Mouse (Mus musculus) limb, embryonic 13.5 days (tissue): ENCODE data around the gene Lrrc26. TPM values are rescaled to one million over a fixed set of nuclear protein-coding genes. Genes with fewer than 3 reads are reported as not detected.
A peak's percentile ranks its signal among the peaks of the same experiment; 100 is the strongest.

Source experiments
- ATAC-seq: fragments of 200-750 bp; cut with Nextera tagmentation; 2 replicates; pipeline ENCODE4 v1.8.0; 2017; ENCODE audit warnings: low read depth, moderate number of reproducible peaks, moderate TSS enrichment; ENCODE audit not compliant: low FRiP score
- H3K27ac ChIP-seq: fragments of 300-500 bp; sonication (generic); 2 replicates; pipeline ENCODE4 v1.5.1; 2015; ENCODE audit warnings: inconsistent platforms, mild to moderate bottlenecking, moderate library complexity
- H3K27me3 ChIP-seq: fragments of 300-500 bp; sonication (generic); 2 replicates; pipeline ENCODE4 v1.6.1; 2015; ENCODE audit warnings: mild to moderate bottlenecking, inconsistent platforms
- H3K36me3 ChIP-seq: fragments of 300-500 bp; sonication (generic); 2 replicates; pipeline ENCODE4 v1.6.1; 2015; ENCODE audit warnings: inconsistent platforms, mild to moderate bottlenecking, moderate library complexity
- H3K4me1 ChIP-seq: fragments of 300-500 bp; sonication (generic); 2 replicates; pipeline ENCODE4 v1.6.1; 2015; ENCODE audit warnings: inconsistent platforms
- H3K4me2 ChIP-seq: fragments of 300-500 bp; sonication (generic); replicated peaks from 2 replicates; pipeline ENCODE4 v1.6.1; 2015; ENCODE audit warnings: inconsistent platforms, mild to moderate bottlenecking, moderate library complexity
- H3K4me3 ChIP-seq: fragments of 300-500 bp; sonication (generic); 2 replicates; pipeline ENCODE4 v1.5.1; 2015; ENCODE audit warnings: moderate library complexity, mild to moderate bottlenecking, inconsistent platforms
- H3K9ac ChIP-seq: fragments of 300-500 bp; sonication (generic); 2 replicates; pipeline ENCODE4 v1.6.1; 2015; ENCODE audit warnings: mild to moderate bottlenecking, inconsistent platforms
- H3K9me3 ChIP-seq: fragments of 300-500 bp; sonication (generic); 2 replicates; pipeline ENCODE4 v1.6.1; 2016; ENCODE audit warnings: inconsistent platforms
- WGBS: fragments of 180-500 bp; shearing (Covaris S2); methylation state at CpG from one replicate; pipeline ENCODE4 v1.1.7; 2015; 5-methylcytosine and 5-hydroxymethylcytosine counted together
- polyA plus RNA-seq: library from polyadenylated mRNA; unstranded; fragments of >200 nt; fragmentation: Nextera tagmentation; extraction: Ambion mirVana; gene quantifications from 2 replicates; pipeline ENCODE4 v1.2.1, GENCODE M21; 2015

Lrrc26 gene
- polyA plus RNA-seq, 1 experiment from 2014 or later: not detected

GRCm38 (mm10) chr2:25333569-25333968, 43.9 kb downstream of the Lrrc26 start:
- Histone ChIP-seq H3K27me3 (no peaks in the 10 kb centered on the region), H3K4me2 (peak overlapping the region; percentile 98), H3K4me1 (peaks cover 20% of the 10 kb centered on the region), H3K9ac (peak overlapping the region; percentile 88), H3K4me3 (peak overlapping the region; percentile 92), H3K27ac (no peak overlapping the region), H3K36me3 (peaks cover 49% of the 10 kb centered on the region), H3K9me3 (no peaks in the 10 kb centered on the region)
- no peak for ATAC-seq
- WGBS: 79% methylated on average over 2 of the region's 2 CpGs

- no peaks in the 10 kb centered on the region for H3K9me3 ChIP-seq
- peaks cover 9% of the 10 kb centered on the region for H3K4me1 ChIP-seq
- no peak overlapping the region for H3K27ac ChIP-seq
- no peaks in the 10 kb centered on the region for H3K27me3 ChIP-seq
- WGBS: 96% methylated on average over 6 of the region's 6 CpGs
- no peak overlapping the region for H3K9ac ChIP-seq
- peaks cover 89% of the 10 kb centered on the region for H3K36me3 ChIP-seq
- no peak for ATAC-seq
- no peak overlapping the region for H3K4me2 ChIP-seq
- H3K4me3 ChIP-seq: no peak overlapping the region
These were observed 48.6 kb downstream of the Lrrc26 start for GRCm38 (mm10) chr2:25338303-25338702.

Other genes starting within 250 kb of the Lrrc26 start
- 75.9 and 82.9 TPM in 2 replicates for gene Nsmf, start 235.6 kb upstream of the Lrrc26 start, polyA plus RNA-seq
- gene Entpd8, start 209.6 kb upstream of the Lrrc26 start, polyA plus RNA-seq: not detected in 2 replicates
- 0.11 TPM in 1 of 2 replicates, not detected in the other for gene Noxa1, start 194.8 kb upstream of the Lrrc26 start, polyA plus RNA-seq
- 12.6 and 15.3 TPM in 2 replicates for gene Nrarp, start 109.2 kb upstream of the Lrrc26 start, polyA plus RNA-seq
- gene Tor4a, start 93.0 kb upstream of the Lrrc26 start, polyA plus RNA-seq: 4.1 and 4.8 TPM in 2 replicates
- 122 and 124 TPM in 2 replicates for gene Nelfb, start 78.4 kb upstream of the Lrrc26 start, polyA plus RNA-seq
- gene Stpg3, start 75.3 kb upstream of the Lrrc26 start, polyA plus RNA-seq: 0.11 TPM in 1 of 2 replicates, not detected in the other
- not detected in 2 replicates for gene Fam166a, start 71.2 kb upstream of the Lrrc26 start, polyA plus RNA-seq
- gene Tubb4b, start 65.2 kb upstream of the Lrrc26 start, polyA plus RNA-seq: 423 and 425 TPM in 2 replicates
- gene Slc34a3, start 55.6 kb upstream of the Lrrc26 start, polyA plus RNA-seq: not detected in 2 replicates
- not detected in 2 replicates for gene Rnf224, start 53.1 kb upstream of the Lrrc26 start, polyA plus RNA-seq
- 8.6 and 9.2 TPM in 2 replicates for gene Rnf208, start 47.7 kb upstream of the Lrrc26 start, polyA plus RNA-seq
- gene Cysrt1, start 47.5 kb upstream of the Lrrc26 start, polyA plus RNA-seq: not detected in 2 replicates
- 4.4 and 6.0 TPM in 2 replicates for gene AL732309.1, start 43.1 kb upstream of the Lrrc26 start, polyA plus RNA-seq
- gene Tmem203, start 34.5 kb upstream of the Lrrc26 start, polyA plus RNA-seq: 23.6 and 24.2 TPM in 2 replicates
- gene Tprn, start 27.3 kb upstream of the Lrrc26 start, polyA plus RNA-seq: 7.2 and 8.2 TPM in 2 replicates
- 231 and 234 TPM in 2 replicates for gene Ssna1, start 17.5 kb upstream of the Lrrc26 start, polyA plus RNA-seq
- gene Anapc2, start 17.4 kb upstream of the Lrrc26 start, polyA plus RNA-seq: 150 and 154 TPM in 2 replicates
- not detected in 2 replicates for gene Tmem210, start 1.8 kb upstream of the Lrrc26 start, polyA plus RNA-seq
- gene Grin1, start 29.3 kb downstream of the Lrrc26 start, polyA plus RNA-seq: 0.61 and 0.97 TPM in 2 replicates
- 54.5 and 60.2 TPM in 2 replicates for gene Man1b1, start 42.4 kb downstream of the Lrrc26 start, polyA plus RNA-seq
- gene Dpp7, start 66.4 kb downstream of the Lrrc26 start, polyA plus RNA-seq: 21.3 and 24.7 TPM in 2 replicates
- 11.3 and 13.2 TPM in 2 replicates for gene Uap1l1, start 75.8 kb downstream of the Lrrc26 start, polyA plus RNA-seq
- 43.4 and 45.5 TPM in 2 replicates for gene Sapcd2, start 82.4 kb downstream of the Lrrc26 start, polyA plus RNA-seq
- 0.55 and 0.73 TPM in 2 replicates for gene Entpd2, start 106.0 kb downstream of the Lrrc26 start, polyA plus RNA-seq
- gene Npdc1, start 109.4 kb downstream of the Lrrc26 start, polyA plus RNA-seq: 29.1 and 32.6 TPM in 2 replicates
- gene Fut7, start 133.4 kb downstream of the Lrrc26 start, polyA plus RNA-seq: 0.06 TPM in 1 of 2 replicates, not detected in the other
- gene Abca2, start 138.8 kb downstream of the Lrrc26 start, polyA plus RNA-seq: 3.3 and 3.8 TPM in 2 replicates
- 2.2 and 2.5 TPM in 2 replicates for gene Clic3, start 166.9 kb downstream of the Lrrc26 start, polyA plus RNA-seq
- gene Paxx, start 171.2 kb downstream of the Lrrc26 start, polyA plus RNA-seq: 35.0 and 37.6 TPM in 2 replicates
- 0.80 and 2.5 TPM in 2 replicates for gene Ptgds, start 180.1 kb downstream of the Lrrc26 start, polyA plus RNA-seq
- gene Lcn12, start 204.0 kb downstream of the Lrrc26 start, polyA plus RNA-seq: not detected in 2 replicates
- 69.5 and 79.7 TPM in 2 replicates for gene Fbxw5, start 210.8 kb downstream of the Lrrc26 start, polyA plus RNA-seq
- gene C8g, start 211.8 kb downstream of the Lrrc26 start, polyA plus RNA-seq: 5.5 and 7.2 TPM in 2 replicates